Mouse (Mus musculus): ENCODE data around the gene Sdk2.
A peak's percentile ranks its signal among the peaks of the same experiment; 100 is the strongest.

Sdk2 gene

GRCm38 (mm10) chr11:113786395-113786794, 280.5 kb downstream of the Sdk2 start:
- DNase-seq = no peak

GRCm38 (mm10) chr11:113785406-113786171, 281.3 kb downstream of the Sdk2 start:
- DNase-seq = peak; percentile 95

GRCm38 (mm10) chr11:113784656-113785396, 282.0 kb downstream of the Sdk2 start:
- no peak for DNase-seq

- DNase-seq = no peak
Measured at GRCm38 (mm10) chr11:113782496-113782895, 284.4 kb downstream of the Sdk2 start.

- no peak for DNase-seq
Measured at GRCm38 (mm10) chr11:113782006-113782405, 284.8 kb downstream of the Sdk2 start.

GRCm38 (mm10) chr11:113779680-113780041, 287.2 kb downstream of the Sdk2 start:
- no peak for DNase-seq

GRCm38 (mm10) chr11:113778733-113779679, 287.8 kb downstream of the Sdk2 start:
- DNase-seq = peak; percentile 60

- no peak for DNase-seq
Measured at GRCm38 (mm10) chr11:113777878-113778464, 288.9 kb downstream of the Sdk2 start.

- DNase-seq = no peak
Measured at GRCm38 (mm10) chr11:113776851-113777511, 289.9 kb downstream of the Sdk2 start.

- DNase-seq = no peak
Measured at GRCm38 (mm10) chr11:113774773-113775172, 292.1 kb downstream of the Sdk2 start.

- no peak for DNase-seq
Measured at GRCm38 (mm10) chr11:113773191-113773590, 293.7 kb downstream of the Sdk2 start.

GRCm38 (mm10) chr11:113771187-113771586, 295.7 kb downstream of the Sdk2 start:
- DNase-seq = no peak

- no peak for DNase-seq
Measured at GRCm38 (mm10) chr11:113768356-113768755, 298.5 kb downstream of the Sdk2 start.

- no peak for DNase-seq
Measured at GRCm38 (mm10) chr11:113767285-113767684, 299.6 kb downstream of the Sdk2 start.

GRCm38 (mm10) chr11:113766284-113766985, 300.4 kb downstream of the Sdk2 start:
- no peak for DNase-seq

- no peak for DNase-seq
Measured at GRCm38 (mm10) chr11:113764132-113764849, 302.6 kb downstream of the Sdk2 start.

- peak; percentile 57 for DNase-seq
Measured at GRCm38 (mm10) chr11:113763449-113763848, 303.4 kb downstream of the Sdk2 start.

- DNase-seq = no peak
Measured at GRCm38 (mm10) chr11:113762136-113762797, 304.6 kb downstream of the Sdk2 start.

GRCm38 (mm10) chr11:113761646-113762045, 305.2 kb downstream of the Sdk2 start:
- no peak for DNase-seq

GRCm38 (mm10) chr11:113760476-113760875, 306.4 kb downstream of the Sdk2 start:
- DNase-seq = no peak
